Mouse (Mus musculus): ENCODE results near the gene Slc51a.

DNA sequence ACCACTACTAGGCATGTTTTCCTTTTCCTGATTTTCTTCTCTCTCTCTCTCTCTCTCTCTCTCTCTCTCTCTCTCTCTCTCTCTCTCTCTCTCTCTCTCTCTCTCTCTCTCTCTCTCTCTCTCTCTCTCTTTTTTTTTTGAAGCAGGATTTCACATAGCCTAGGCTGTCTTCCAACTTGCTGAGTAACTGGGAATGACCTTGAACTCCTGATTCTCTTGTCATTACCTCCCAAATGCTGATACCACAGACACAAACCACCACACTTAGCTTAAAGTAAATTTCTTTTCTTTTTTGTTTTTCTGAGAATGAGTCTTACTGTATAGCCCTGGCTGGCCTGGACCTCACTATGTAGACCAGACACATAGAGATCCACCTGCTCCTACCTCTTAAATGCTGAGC, 53.0 kb downstream of the Slc51a start:
- no peak for TF ChIP-seq MAZ (IDR thresholded peaks at IDR 0.05; ENCODE audit: low read depth, low read length)
- TF ChIP-seq HCFC1 (IDR thresholded peaks at IDR 0.05; ENCODE audit: low read depth, low read length), result no peak
- no peak for TF ChIP-seq TCF12 (IDR thresholded peaks at IDR 0.05; ENCODE audit: low read depth, low read length)
- TF ChIP-seq EP300 (IDR thresholded peaks at IDR 0.05; ENCODE audit: low read length), result no peak
- TF ChIP-seq POLR2A (IDR thresholded peaks at IDR 0.05; ENCODE audit: low read depth, low read length), result no peak
